Mouse (Mus musculus) kidney, embryonic 16.5 days (tissue): ENCODE measurements around the gene Aff2. TPM values are rescaled to one million over a fixed set of nuclear protein-coding genes. Genes with fewer than 3 reads are reported as not detected.

Source experiments
- ATAC-seq: fragments of 200-750 bp; cut with Nextera tagmentation; 2 replicates; pipeline ENCODE4 v1.8.0; 2017; ENCODE audit warnings: moderate TSS enrichment; ENCODE audit not compliant: low FRiP score, low TSS enrichment
- H3K27ac ChIP-seq: fragments of 300-500 bp; sonication (generic); 2 replicates; pipeline ENCODE4 v1.5.1; 2014; ENCODE audit warnings: low read length
- H3K27me3 ChIP-seq: fragments of 300-500 bp; sonication (generic); 2 replicates; pipeline ENCODE4 v1.6.1; 2014; ENCODE audit warnings: low read length, control low read depth, mixed read lengths; ENCODE audit not compliant: insufficient read depth
- H3K36me3 ChIP-seq: fragments of 300-500 bp; sonication (generic); 2 replicates; pipeline ENCODE4 v1.6.1; 2014; ENCODE audit warnings: low read length, control low read depth, mixed read lengths; ENCODE audit not compliant: insufficient read depth
- H3K4me1 ChIP-seq: fragments of 300-500 bp; sonication (generic); 2 replicates; pipeline ENCODE4 v1.6.1; 2014; ENCODE audit warnings: low read length, control low read depth, mixed read lengths; ENCODE audit not compliant: insufficient read depth
- H3K4me2 ChIP-seq: fragments of 300-500 bp; sonication (generic); replicated peaks from 2 replicates; pipeline ENCODE4 v1.6.1; 2014; ENCODE audit warnings: low read depth, low read length
- H3K4me3 ChIP-seq: fragments of 300-500 bp; sonication (generic); 2 replicates; pipeline ENCODE4 v1.5.1; 2014; ENCODE audit warnings: mild to moderate bottlenecking, low read length
- H3K9ac ChIP-seq: fragments of 300-500 bp; sonication (generic); replicated peaks from 2 replicates; pipeline ENCODE4 v1.6.1; 2014; ENCODE audit warnings: low read length
- H3K9me3 ChIP-seq: fragments of 300-500 bp; sonication (generic); 2 replicates; pipeline ENCODE4 v1.6.1; 2016; ENCODE audit warnings: low read length, control low read depth
- WGBS: fragments of 180-500 bp; shearing (Covaris S2); extraction: QIAGEN DNeasy Blood & Tissue Kit; methylation state at CpG from one replicate; pipeline ENCODE4 v1.1.7; 2014; 5-methylcytosine and 5-hydroxymethylcytosine counted together
- polyA plus RNA-seq: library from polyadenylated mRNA; unstranded; fragments of >200 nt; fragmentation: Nextera tagmentation; extraction: Ambion mirVana; gene quantifications from 2 replicates; pipeline ENCODE4 v1.2.1, GENCODE M21; 2015

Aff2 gene
- polyA plus RNA-seq, 1 experiment from 2014 or later: 0.91 TPM

DNA sequence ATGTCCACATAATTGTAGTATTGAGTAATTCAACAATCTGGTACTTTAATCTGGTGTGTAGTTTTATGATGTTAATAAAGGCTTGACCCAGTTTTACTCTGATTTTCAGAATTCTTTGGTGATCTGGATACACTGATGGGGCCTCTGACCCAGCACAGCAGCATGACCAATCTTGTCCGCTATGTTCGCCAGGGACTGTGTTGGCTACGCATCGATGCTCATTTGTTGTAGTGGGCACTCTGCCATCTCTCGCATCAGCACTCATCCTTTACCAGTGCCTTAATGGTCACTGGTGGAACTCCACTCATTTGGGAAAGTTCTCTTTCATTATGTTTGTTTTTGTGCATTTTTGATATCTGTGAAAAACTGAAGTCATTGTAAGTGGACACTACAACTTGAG is 507.5 kb downstream of the Aff2 start:
- H3K27me3 ChIP-seq: no peaks in the 10 kb centered on the region
- no peak overlapping the region for H3K27ac ChIP-seq
- no peak overlapping the region for H3K9ac ChIP-seq
- no peak overlapping the region for H3K4me3 ChIP-seq
- H3K9me3 ChIP-seq: no peaks in the 10 kb centered on the region
- H3K4me2 ChIP-seq: no peak overlapping the region
- no peak for ATAC-seq
- 85% methylated on average over 5 of the region's 5 CpGs for WGBS
- H3K4me1 ChIP-seq: no peaks in the 10 kb centered on the region
- H3K36me3 ChIP-seq: no peaks in the 10 kb centered on the region

GRCm38 (mm10) chrX:69891713-69892112 is 531.6 kb downstream of the Aff2 start:
- no peak overlapping the region for H3K4me3 ChIP-seq
- H3K4me1 ChIP-seq: no peaks in the 10 kb centered on the region
- H3K9me3 ChIP-seq: no peaks in the 10 kb centered on the region
- no peak overlapping the region for H3K9ac ChIP-seq
- no peaks in the 10 kb centered on the region for H3K36me3 ChIP-seq
- no peaks in the 10 kb centered on the region for H3K27me3 ChIP-seq
- no peak overlapping the region for H3K4me2 ChIP-seq
- no peak overlapping the region for H3K27ac ChIP-seq
- 43% methylated on average over 3 of the region's 3 CpGs for WGBS
- ATAC-seq: no peak
